Mouse (Mus musculus): ENCODE data around the gene Emg1. TPM values are rescaled to one million over a fixed set of nuclear protein-coding genes. Genes with fewer than 3 reads are reported as not detected.
A peak's percentile ranks its signal among the peaks of the same experiment; 100 is the strongest.

Emg1 gene
- total and polyA plus RNA-seq, 3 experiments: 51.8 to 78.8 (median 71.4) TPM

GRCm38 (mm10) chr6:124708289-124708889, 3.6 kb downstream of the Emg1 start:
- Histone ChIP-seq H3K79me2 (replicated peaks; ENCODE audit: control insufficient read depth, insufficient read depth, low read length) (no peaks in the 10 kb centered on the region; the same call in 1 of the 2 replicates), H3K4me1 (ENCODE audit: control insufficient read depth, insufficient read depth, low read length) (peaks cover 7% of the 10 kb centered on the region), H3K9ac (ENCODE audit: low read depth, low read length) (no peak overlapping the region), H3K4me3 (no peak overlapping the region), H3K27me3 (ENCODE audit: control insufficient read depth, insufficient read depth, low read length) (no peaks in the 10 kb centered on the region), H3K36me3 (ENCODE audit: control insufficient read depth, insufficient read depth, low read length) (peaks cover 3% of the 10 kb centered on the region), H3K27ac (no peak overlapping the region)
- WGBS: 87% methylated on average over 10 of the region's 10 CpGs
- no peak for DNase-seq
- no peak for TF ChIP-seq EP300 (IDR thresholded peaks at IDR 0.05; ENCODE audit: insufficient read depth, low read depth, low read length)
- intact Hi-C loops (cut with DNase I): no loop called here

- H3K36me3 ChIP-seq (ENCODE audit: control insufficient read depth, insufficient read depth, low read length): peaks cover 2% of the 10 kb centered on the region
These were observed 5.8 kb downstream of the Emg1 start for GRCm38 (mm10) chr6:124706061-124706627.

GRCm38 (mm10) chr6:124704417-124704816, 7.6 kb downstream of the Emg1 start:
- no peak overlapping the region for H3K9ac ChIP-seq (ENCODE audit: low read depth, low read length)
- H3K27ac ChIP-seq: no peak overlapping the region
- no peaks in the 10 kb centered on the region for H3K27me3 ChIP-seq (ENCODE audit: control insufficient read depth, insufficient read depth, low read length)
- peaks cover 6% of the 10 kb centered on the region; the same call in 1 of the 2 replicates for H3K4me1 ChIP-seq (ENCODE audit: control insufficient read depth, insufficient read depth, low read length)
- intact Hi-C loops (cut with DNase I): loop anchor here (5.0 kb wide), 1 partner anchor 103 kb away; the partner anchor contains the start of gene Spsb2
- TF ChIP-seq EP300 (IDR thresholded peaks at IDR 0.05; ENCODE audit: insufficient read depth, low read depth, low read length): no peak
- no peak for TF ChIP-seq POLR2A (IDR thresholded peaks at IDR 0.05; ENCODE audit: insufficient read depth, low read depth, low read length)
- TF ChIP-seq CTCF (IDR thresholded peaks at IDR 0.05): no peak
- H3K79me2 ChIP-seq (replicated peaks; ENCODE audit: control insufficient read depth, insufficient read depth, low read length): no peaks in the 10 kb centered on the region; the same call in 1 of the 2 replicates
- no peak for DNase-seq
- no peak overlapping the region for H3K4me3 ChIP-seq
- peaks cover 2% of the 10 kb centered on the region for H3K36me3 ChIP-seq (ENCODE audit: control insufficient read depth, insufficient read depth, low read length)
- WGBS: 97% methylated on average over 2 of the region's 2 CpGs

More at GRCm38 (mm10) chr6:124706061-124706627, 5.8 kb downstream of the Emg1 start:
- TF ChIP-seq POLR2A (IDR thresholded peaks at IDR 0.05; ENCODE audit: insufficient read depth, low read depth, low read length) (no peak), EP300 (IDR thresholded peaks at IDR 0.05; ENCODE audit: insufficient read depth, low read depth, low read length) (no peak), CTCF (IDR thresholded peaks at IDR 0.05) (no peak)
- WGBS: 51% methylated on average over 5 of the region's 5 CpGs
- Histone ChIP-seq H3K4me1 (ENCODE audit: control insufficient read depth, insufficient read depth, low read length) (peaks cover 2% of the 10 kb centered on the region; the same call in 1 of the 2 replicates), H3K27ac (no peak overlapping the region; the same call in 1 of the 2 replicates), H3K79me2 (replicated peaks; ENCODE audit: control insufficient read depth, insufficient read depth, low read length) (no peaks in the 10 kb centered on the region; the same call in 1 of the 2 replicates), H3K4me3 (no peak overlapping the region), H3K27me3 (ENCODE audit: control insufficient read depth, insufficient read depth, low read length) (no peaks in the 10 kb centered on the region), H3K9ac (ENCODE audit: low read depth, low read length) (no peak overlapping the region)
- intact Hi-C loops (cut with DNase I): no loop called here
- DNase-seq: no peak

- peaks cover 2% of the 10 kb centered on the region for H3K36me3 ChIP-seq (ENCODE audit: control insufficient read depth, insufficient read depth, low read length)
- no peaks in the 10 kb centered on the region for H3K27me3 ChIP-seq (ENCODE audit: control insufficient read depth, insufficient read depth, low read length)
- no peak overlapping the region for H3K9ac ChIP-seq (ENCODE audit: low read depth, low read length)
- DNase-seq: no peak
- no peaks in the 10 kb centered on the region; the same call in 1 of the 2 replicates for H3K79me2 ChIP-seq (replicated peaks; ENCODE audit: control insufficient read depth, insufficient read depth, low read length)
- H3K4me1 ChIP-seq (ENCODE audit: control insufficient read depth, insufficient read depth, low read length): peaks cover 6% of the 10 kb centered on the region; the same call in 1 of the 2 replicates
- WGBS: 45% methylated on average over 7 of the region's 7 CpGs
- no peak overlapping the region for H3K27ac ChIP-seq
- H3K4me3 ChIP-seq: no peak overlapping the region
- TF ChIP-seq POLR2A (IDR thresholded peaks at IDR 0.05; ENCODE audit: insufficient read depth, low read depth, low read length): no peak
- no peak for TF ChIP-seq CTCF (IDR thresholded peaks at IDR 0.05)
- no peak for TF ChIP-seq EP300 (IDR thresholded peaks at IDR 0.05; ENCODE audit: insufficient read depth, low read depth, low read length)
- intact Hi-C loops (cut with DNase I): loop anchor here (2.0 to 5.0 kb wide), 2 partner anchors 55 to 104 kb away; partner anchors contain the start of gene Spsb2
These were observed 8.2 kb downstream of the Emg1 start for GRCm38 (mm10) chr6:124703789-124704188.

- Histone ChIP-seq H3K4me3 (no peak overlapping the region), H3K4me1 (ENCODE audit: control insufficient read depth, insufficient read depth, low read length) (peaks cover 6% of the 10 kb centered on the region; the same call in 1 of the 2 replicates), H3K27ac (no peak overlapping the region), H3K79me2 (replicated peaks; ENCODE audit: control insufficient read depth, insufficient read depth, low read length) (no peaks in the 10 kb centered on the region), H3K27me3 (ENCODE audit: control insufficient read depth, insufficient read depth, low read length) (no peaks in the 10 kb centered on the region), H3K9ac (ENCODE audit: low read depth, low read length) (no peak overlapping the region), H3K36me3 (ENCODE audit: control insufficient read depth, insufficient read depth, low read length) (peaks cover 2% of the 10 kb centered on the region)
- intact Hi-C loops (cut with DNase I): loop anchor here (2.0 to 5.0 kb wide), 2 partner anchors 56 to 105 kb away; partner anchors contain the start of gene Spsb2
- TF ChIP-seq POLR2A (IDR thresholded peaks at IDR 0.05; ENCODE audit: insufficient read depth, low read depth, low read length): no peak
- 0 out of 2 replicates have a peak, but pooled peaks have one; percentile 36 for TF ChIP-seq EP300 (IDR thresholded peaks at IDR 0.05; ENCODE audit: insufficient read depth, low read depth, low read length)
- peak; percentile 86 for TF ChIP-seq CTCF (IDR thresholded peaks at IDR 0.05)
- 56% methylated on average over 3 of the region's 3 CpGs for WGBS
- peak; percentile 70 to 76 for DNase-seq
These were observed 9.2 kb downstream of the Emg1 start for GRCm38 (mm10) chr6:124702784-124703103.

Data from heart, adult 2 months (tissue).